Mouse (Mus musculus) ES-E14 (cell line): ENCODE measurements at regions not wholly inside any gene's neighbourhood (a gene's known extent, or its start where the extent isn't known, plus 50 kb on each side); places are given as distances from the start of the nearest gene placed in this dataset.

Source experiments
- DNase-seq: peaks from one replicate; pipeline ENCODE4 v3.0.0-alpha.2; 2013; ENCODE audit warnings: low read depth, low spot score
- H3K27ac ChIP-seq: 2 replicates; pipeline ENCODE4 v1.5.1; 2012; ENCODE audit warnings: low read depth, mild to moderate bottlenecking, low read length, moderate library complexity, mixed read lengths; ENCODE audit not compliant: poor library complexity, insufficient read depth, severe bottlenecking
- H3K36me3 ChIP-seq: 2 replicates; pipeline ENCODE4 v1.6.1; 2012; ENCODE audit warnings: mild to moderate bottlenecking, low read length, moderate library complexity, mixed read lengths; ENCODE audit not compliant: control insufficient read depth, poor library complexity, insufficient read depth, severe bottlenecking
- H3K4me1 ChIP-seq, 2 experiments: fragments of 150-350 bp in 1 of 2; sonication (generic) in 1 of 2; 2 replicates each; pipeline ENCODE4 v1.6.1; 2012; ENCODE audit warnings: low read length in 2 of 2, mild to moderate bottlenecking in 1 of 2, mixed read lengths in 1 of 2; ENCODE audit not compliant: control insufficient read depth in 2 of 2, insufficient read depth in 2 of 2, poor library complexity in 1 of 2
- H3K4me3 ChIP-seq, 2 experiments: fragments of 150-350 bp in 1 of 2; sonication (generic) in 1 of 2; 2 replicates each; pipeline ENCODE4 v1.5.1; 2012; ENCODE audit warnings: low read length in 2 of 2, low read depth in 1 of 2, mild to moderate bottlenecking in 1 of 2, mixed read lengths in 1 of 2; ENCODE audit not compliant: insufficient read depth in 1 of 2, poor library complexity in 1 of 2, severe bottlenecking in 1 of 2
- H3K9ac ChIP-seq: 2 replicates; pipeline ENCODE4 v1.6.1; 2012; ENCODE audit warnings: low read depth, mild to moderate bottlenecking, low read length, mixed read lengths; ENCODE audit not compliant: poor library complexity, insufficient read depth, severe bottlenecking
- H3K9me3 ChIP-seq: fragments of 150-350 bp; sonication (generic); 2 replicates; pipeline ENCODE4 v1.6.1; 2012; ENCODE audit warnings: low read depth, mild to moderate bottlenecking, low read length; ENCODE audit not compliant: control insufficient read depth, insufficient read depth
- CHD2 ChIP-seq: IDR thresholded peaks from 2 replicates; pipeline ENCODE4 v1.6.1; 2014; ENCODE audit warnings: mild to moderate bottlenecking, low read depth, low read length, inconsistent platforms
- HCFC1 ChIP-seq: IDR thresholded peaks from 2 replicates; pipeline ENCODE4 v1.6.1; 2012; ENCODE audit warnings: low read length, inconsistent platforms, borderline replicate concordance; ENCODE audit not compliant: insufficient read depth
- MAFK ChIP-seq: IDR thresholded peaks from 2 replicates; pipeline ENCODE4 v1.6.1; 2014; ENCODE audit warnings: mild to moderate bottlenecking, low read depth, low read length, inconsistent platforms; ENCODE audit not compliant: insufficient read depth
- ZC3H11A ChIP-seq: IDR thresholded peaks from 2 replicates; pipeline ENCODE4 v1.6.1; 2012; ENCODE audit warnings: low read depth, mild to moderate bottlenecking, inconsistent platforms, low read length, borderline replicate concordance
- ZNF384 ChIP-seq: IDR thresholded peaks from 2 replicates; pipeline ENCODE4 v1.6.1; 2012; ENCODE audit warnings: low read depth, low read length, inconsistent platforms
- in situ Hi-C, 2 experiments: fragments of 600-800 bp; cut with MboI; formaldehyde crosslinking; loops; one replicate each; pipeline ENCODE4 v1.15.1; 2025; ENCODE audit warnings: low sequenced_read_pairs in 2 of 2, inconsistent platforms in 1 of 2; ENCODE audit not compliant: unreplicated experiment in 2 of 2

GRCm38 (mm10) chr10:50073185-50073980 lies 284.8 kb upstream of the Grik2 start:
- Histone ChIP-seq H3K4me3 (no peak overlapping the region), H3K9me3 (no peaks in the 10 kb centered on the region), H3K4me1 (no peaks in the 10 kb centered on the region), H3K36me3 (no peaks in the 10 kb centered on the region), H3K27ac (no peak overlapping the region), H3K9ac (no peak overlapping the region)
- no peak for DNase-seq
- in situ Hi-C loops: no loop called here
- TF ChIP-seq ZNF384 (no peak), ZC3H11A (no peak), MAFK (peak; percentile 57; the same call in 1 of the 2 replicates)

- Histone ChIP-seq H3K36me3 (no peaks in the 10 kb centered on the region), H3K9ac (no peak overlapping the region), H3K27ac (no peak overlapping the region), H3K4me3 (no peak overlapping the region), H3K4me1 (no peaks in the 10 kb centered on the region), H3K9me3 (no peaks in the 10 kb centered on the region)
- DNase-seq: no peak
- in situ Hi-C loops: no loop called here
- TF ChIP-seq CHD2 (no peak), ZNF384 (no peak), ZC3H11A (no peak), MAFK (no peak), HCFC1 (no peak)
Observed at GRCm38 (mm10) chr10:50071857-50072256, 283.3 kb upstream of the Grik2 start.

GRCm38 (mm10) chr10:50063392-50063791 lies 274.8 kb upstream of the Grik2 start:
- Histone ChIP-seq H3K9ac (no peak overlapping the region), H3K4me3 (no peak overlapping the region), H3K27ac (no peak overlapping the region), H3K36me3 (no peaks in the 10 kb centered on the region), H3K9me3 (no peaks in the 10 kb centered on the region), H3K4me1 (no peaks in the 10 kb centered on the region)
- in situ Hi-C loops: no loop called here
- no peak for TF ChIP-seq ZC3H11A
- no peak for TF ChIP-seq ZNF384
- no peak for TF ChIP-seq MAFK
- no peak for DNase-seq

GRCm38 (mm10) chr10:50062716-50063115 lies 274.1 kb upstream of the Grik2 start:
- no peaks in the 10 kb centered on the region for H3K9me3 ChIP-seq
- no peak for TF ChIP-seq HCFC1
- no peak for TF ChIP-seq ZNF384
- no peak for TF ChIP-seq ZC3H11A
- no peak for TF ChIP-seq CHD2
- no peak for TF ChIP-seq MAFK
- no peak overlapping the region for H3K27ac ChIP-seq
- no peak overlapping the region for H3K4me3 ChIP-seq
- no peak for DNase-seq
- no peak overlapping the region for H3K9ac ChIP-seq
- no peaks in the 10 kb centered on the region for H3K36me3 ChIP-seq
- in situ Hi-C loops: no loop called here
- no peaks in the 10 kb centered on the region for H3K4me1 ChIP-seq
